Mouse (Mus musculus): ENCODE measurements around the gene Eif3f. TPM values are rescaled to one million over a fixed set of nuclear protein-coding genes. Genes with fewer than 3 reads are reported as not detected.

The Eif3f gene
- polyA plus RNA-seq, 1 experiment from 2014 or later = 107 TPM

GRCm38 (mm10) chr7:108954185-108954584, 20.0 kb downstream of the Eif3f start:
- Histone ChIP-seq H3K4me1 (ENCODE audit: control insufficient read depth, insufficient read depth, low read length) (peaks cover 9% of the 10 kb centered on the region; the same call in 1 of the 2 replicates), H3K4me2 (ENCODE audit: low read depth, low read length) (no peak overlapping the region), H3K27me3 (replicated peaks; ENCODE audit: control insufficient read depth, insufficient read depth, low read length) (peaks cover 39% of the 10 kb centered on the region), H3K36me3 (ENCODE audit: control insufficient read depth, insufficient read depth, low read length) (no peaks in the 10 kb centered on the region), H3K9ac (ENCODE audit: low read depth, low read length) (no peak overlapping the region), H3K27ac (replicated peaks; ENCODE audit: low read depth, low read length) (no peak overlapping the region), H3K9me3 (ENCODE audit: control insufficient read depth, low read length) (no peaks in the 10 kb centered on the region), H3K4me3 (ENCODE audit: low read depth, low read length) (no peak overlapping the region)
- 48% methylated on average over 4 of the region's 4 CpGs for WGBS
- no peak for ATAC-seq (ENCODE audit: low read depth)
- no peak for DNase-seq (ENCODE audit: low spot score)

GRCm38 (mm10) chr7:108957734-108958133, 23.5 kb downstream of the Eif3f start:
- no peaks in the 10 kb centered on the region for H3K9me3 ChIP-seq (ENCODE audit: control insufficient read depth, low read length)
- ATAC-seq (ENCODE audit: low read depth) (no peak), DNase-seq (ENCODE audit: low spot score) (no peak)
- WGBS = 72% methylated on average over 2 of the region's 2 CpGs
- no peak overlapping the region for H3K4me2 ChIP-seq (ENCODE audit: low read depth, low read length)
- no peak overlapping the region for H3K9ac ChIP-seq (ENCODE audit: low read depth, low read length)
- H3K27ac ChIP-seq (replicated peaks; ENCODE audit: low read depth, low read length) = no peak overlapping the region
- H3K4me1 ChIP-seq (ENCODE audit: control insufficient read depth, insufficient read depth, low read length) = no peaks in the 10 kb centered on the region
- H3K4me3 ChIP-seq (ENCODE audit: low read depth, low read length) = no peak overlapping the region
- H3K27me3 ChIP-seq (replicated peaks; ENCODE audit: control insufficient read depth, insufficient read depth, low read length) = peaks cover 4% of the 10 kb centered on the region
- H3K36me3 ChIP-seq (ENCODE audit: control insufficient read depth, insufficient read depth, low read length) = no peaks in the 10 kb centered on the region

GRCm38 (mm10) chr7:108965968-108966367, 31.8 kb downstream of the Eif3f start:
- WGBS = 17% methylated on average over 2 of the region's 2 CpGs
- no peak overlapping the region for H3K4me2 ChIP-seq (ENCODE audit: low read depth, low read length)
- no peak overlapping the region for H3K4me3 ChIP-seq (ENCODE audit: low read depth, low read length)
- no peak overlapping the region for H3K27ac ChIP-seq (replicated peaks; ENCODE audit: low read depth, low read length)
- no peaks in the 10 kb centered on the region for H3K36me3 ChIP-seq (ENCODE audit: control insufficient read depth, insufficient read depth, low read length)
- H3K9me3 ChIP-seq (ENCODE audit: control insufficient read depth, low read length) = no peaks in the 10 kb centered on the region
- DNase-seq (ENCODE audit: low spot score) = no peak
- no peak overlapping the region for H3K9ac ChIP-seq (ENCODE audit: low read depth, low read length)
- H3K4me1 ChIP-seq (ENCODE audit: control insufficient read depth, insufficient read depth, low read length) = no peaks in the 10 kb centered on the region
- H3K27me3 ChIP-seq (replicated peaks; ENCODE audit: control insufficient read depth, insufficient read depth, low read length) = no peaks in the 10 kb centered on the region
- no peak for ATAC-seq (ENCODE audit: low read depth)

- 23% methylated on average over 7 of the region's 7 CpGs for WGBS
- peak; percentile 58 for ATAC-seq (ENCODE audit: low read depth)
Observed at GRCm38 (mm10) chr7:108966742-108967362, 32.6 kb downstream of the Eif3f start.

GRCm38 (mm10) chr7:108968201-108968600, 34.0 kb downstream of the Eif3f start:
- H3K9ac ChIP-seq (ENCODE audit: low read depth, low read length) = no peak overlapping the region
- 29% methylated on average over 6 of the region's 6 CpGs for whole genome bisulfite sequencing
- no peaks in the 10 kb centered on the region for H3K27me3 ChIP-seq (replicated peaks; ENCODE audit: control insufficient read depth, insufficient read depth, low read length)
- H3K36me3 ChIP-seq (ENCODE audit: control insufficient read depth, insufficient read depth, low read length) = no peaks in the 10 kb centered on the region
- no peaks in the 10 kb centered on the region for H3K4me1 ChIP-seq (ENCODE audit: control insufficient read depth, insufficient read depth, low read length)
- no peak overlapping the region for H3K4me2 ChIP-seq (ENCODE audit: low read depth, low read length)
- ATAC-seq (ENCODE audit: low read depth) = no peak
- H3K4me3 ChIP-seq (ENCODE audit: low read depth, low read length) = no peak overlapping the region
- H3K27ac ChIP-seq (replicated peaks; ENCODE audit: low read depth, low read length) = no peak overlapping the region
- no peaks in the 10 kb centered on the region for H3K9me3 ChIP-seq (ENCODE audit: control insufficient read depth, low read length)
- peak; percentile 2 for DNase-seq (ENCODE audit: low spot score)

More at GRCm38 (mm10) chr7:108966742-108967362, 32.6 kb downstream of the Eif3f start:
- peak; percentile 69 for DNase-seq (ENCODE audit: low spot score)
- Histone ChIP-seq H3K4me2 (ENCODE audit: low read depth, low read length) (no peak overlapping the region), H3K9ac (ENCODE audit: low read depth, low read length) (no peak overlapping the region), H3K27me3 (replicated peaks; ENCODE audit: control insufficient read depth, insufficient read depth, low read length) (no peaks in the 10 kb centered on the region), H3K36me3 (ENCODE audit: control insufficient read depth, insufficient read depth, low read length) (no peaks in the 10 kb centered on the region), H3K4me3 (ENCODE audit: low read depth, low read length) (no peak overlapping the region), H3K27ac (replicated peaks; ENCODE audit: low read depth, low read length) (no peak overlapping the region), H3K9me3 (ENCODE audit: control insufficient read depth, low read length) (no peaks in the 10 kb centered on the region), H3K4me1 (ENCODE audit: control insufficient read depth, insufficient read depth, low read length) (no peaks in the 10 kb centered on the region)

DNA sequence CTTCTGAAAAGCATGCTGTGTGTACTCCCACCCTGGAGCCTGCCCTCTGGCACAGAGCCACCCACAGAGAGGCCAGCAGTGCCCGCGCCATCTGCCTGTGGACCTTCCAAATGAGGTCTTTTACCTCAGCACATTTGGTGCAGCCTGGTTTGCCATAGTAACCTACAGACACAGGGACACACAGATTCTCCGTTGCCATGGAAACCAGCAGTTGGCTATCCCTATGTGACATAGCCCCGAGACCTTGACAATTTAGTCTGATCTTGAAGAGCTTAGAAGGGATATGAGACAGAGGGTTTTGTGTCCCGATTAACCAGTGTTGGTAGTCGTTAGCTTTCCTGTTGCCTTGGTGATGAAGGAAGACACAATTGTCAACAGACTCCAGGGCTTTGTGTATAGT, 38.1 kb downstream of the Eif3f start:
- Histone ChIP-seq H3K27ac (replicated peaks; ENCODE audit: low read depth, low read length) (no peak overlapping the region), H3K4me2 (ENCODE audit: low read depth, low read length) (no peak overlapping the region), H3K36me3 (ENCODE audit: control insufficient read depth, insufficient read depth, low read length) (no peaks in the 10 kb centered on the region), H3K4me1 (ENCODE audit: control insufficient read depth, insufficient read depth, low read length) (no peaks in the 10 kb centered on the region), H3K4me3 (ENCODE audit: low read depth, low read length) (no peak overlapping the region), H3K9ac (ENCODE audit: low read depth, low read length) (no peak overlapping the region), H3K27me3 (replicated peaks; ENCODE audit: control insufficient read depth, insufficient read depth, low read length) (no peaks in the 10 kb centered on the region), H3K9me3 (ENCODE audit: control insufficient read depth, low read length) (no peaks in the 10 kb centered on the region)
- DNase-seq (ENCODE audit: low spot score) = no peak
- WGBS = 38% methylated on average over 6 of the region's 6 CpGs
- peak; percentile 50 for ATAC-seq (ENCODE audit: low read depth)

GRCm38 (mm10) chr7:108985934-108986708, 51.9 kb downstream of the Eif3f start:
- Histone ChIP-seq H3K27ac (replicated peaks; ENCODE audit: low read depth, low read length) (no peak overlapping the region), H3K9me3 (ENCODE audit: control insufficient read depth, low read length) (no peaks in the 10 kb centered on the region), H3K4me2 (ENCODE audit: low read depth, low read length) (no peak overlapping the region), H3K4me3 (ENCODE audit: low read depth, low read length) (no peak overlapping the region), H3K36me3 (ENCODE audit: control insufficient read depth, insufficient read depth, low read length) (no peaks in the 10 kb centered on the region), H3K9ac (ENCODE audit: low read depth, low read length) (no peak overlapping the region), H3K27me3 (replicated peaks; ENCODE audit: control insufficient read depth, insufficient read depth, low read length) (no peaks in the 10 kb centered on the region), H3K4me1 (ENCODE audit: control insufficient read depth, insufficient read depth, low read length) (no peaks in the 10 kb centered on the region)
- WGBS = 80% methylated on average over 2 of the region's 3 CpGs
- DNase-seq (ENCODE audit: low spot score) (no peak), ATAC-seq (ENCODE audit: low read depth) (no peak)

- H3K9me3 ChIP-seq (ENCODE audit: control insufficient read depth, low read length) = no peaks in the 10 kb centered on the region
- ATAC-seq (ENCODE audit: low read depth) (no peak), DNase-seq (ENCODE audit: low spot score) (no peak)
- no peak overlapping the region for H3K4me3 ChIP-seq (ENCODE audit: low read depth, low read length)
- WGBS = 87% methylated on average over 9 of the region's 9 CpGs
- no peaks in the 10 kb centered on the region for H3K4me1 ChIP-seq (ENCODE audit: control insufficient read depth, insufficient read depth, low read length)
- no peaks in the 10 kb centered on the region for H3K36me3 ChIP-seq (ENCODE audit: control insufficient read depth, insufficient read depth, low read length)
- H3K4me2 ChIP-seq (ENCODE audit: low read depth, low read length) = no peak overlapping the region
- H3K9ac ChIP-seq (ENCODE audit: low read depth, low read length) = no peak overlapping the region
- H3K27me3 ChIP-seq (replicated peaks; ENCODE audit: control insufficient read depth, insufficient read depth, low read length) = no peaks in the 10 kb centered on the region
- H3K27ac ChIP-seq (replicated peaks; ENCODE audit: low read depth, low read length) = no peak overlapping the region
Observed at GRCm38 (mm10) chr7:108991207-108991606, 57.0 kb downstream of the Eif3f start.
